Comparison of ENCODE assay signal across 18 mouse cellular contexts in the genomic region with DNA sequence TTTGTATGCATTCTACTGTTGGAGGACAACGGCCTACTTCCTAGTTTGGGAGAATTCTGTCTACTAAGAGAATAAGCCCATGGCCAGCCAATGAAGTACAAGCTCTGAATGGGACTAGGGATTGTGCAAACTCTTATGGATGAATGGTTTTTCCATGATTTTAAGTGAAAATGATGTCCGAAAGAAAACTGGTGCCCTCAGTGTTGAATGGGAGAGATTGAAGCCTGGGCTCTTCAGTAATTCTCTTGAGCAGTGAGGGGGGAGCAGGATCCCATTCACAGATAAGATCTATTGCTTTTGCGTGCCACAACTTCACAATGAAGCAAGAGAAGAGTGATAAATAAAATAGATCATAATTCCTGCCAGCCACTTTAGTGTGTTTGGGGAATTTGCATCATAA.
"Had no signal": no experiment of that assay in that cellular context is flagged by ENCODE, and none has a peak within 500 bp of the region (broad histone marks: within the 10 kb centered on the region; RNA-seq: fewer than 3 reads in every experiment).

No protein-coding gene starts in this region.

- H3K36me3 ChIP-seq: liver, embryonic 12.5 days; midbrain, embryonic 10.5 days; midbrain, embryonic 13.5 days; neural tube, embryonic 13.5 days had no signal

- DNase-seq: lung, adult 18-20 months; lung, embryonic 14.5 days; lung, postnatal 10 days; lung, postnatal 4 days; right cerebral cortex, adult 18-20 months; right cerebral cortex, postnatal 25 days; right cerebral cortex, postnatal 4 days; spleen, adult 18-20 months; thymus, adult 18-20 months; thymus, postnatal 14 days; thymus, postnatal 36 days had no signal

- ATAC-seq: liver, embryonic 12.5 days; midbrain, embryonic 13.5 days; midbrain, embryonic 16.5 days had no signal

- H3K4me3 ChIP-seq: liver, embryonic 12.5 days; midbrain, embryonic 10.5 days; midbrain, embryonic 13.5 days; myocyte; neural tube, embryonic 13.5 days had no signal

- H3K9me3 ChIP-seq: midbrain, embryonic 10.5 days; midbrain, embryonic 13.5 days; neural tube, embryonic 13.5 days had no signal

- H3K4me1 ChIP-seq: liver, embryonic 12.5 days; midbrain, embryonic 10.5 days; midbrain, embryonic 13.5 days; neural tube, embryonic 13.5 days had no signal

- H3K27me3 ChIP-seq: liver, embryonic 12.5 days; midbrain, embryonic 13.5 days; neural tube, embryonic 13.5 days had no signal

- H3K27ac ChIP-seq: liver, embryonic 12.5 days; liver, embryonic 14.5 days; midbrain, embryonic 10.5 days; midbrain, embryonic 13.5 days; neural tube, embryonic 13.5 days had no signal

- H3K4me2 ChIP-seq: liver, embryonic 12.5 days; lung, embryonic 14.5 days; midbrain, embryonic 13.5 days; neural tube, embryonic 13.5 days had no signal

- H3K9ac ChIP-seq: liver, embryonic 12.5 days; liver, embryonic 14.5 days; lung, embryonic 14.5 days; midbrain, embryonic 13.5 days; neural tube, embryonic 13.5 days had no signal
